Mouse (Mus musculus) E14TG2a.4 (cell line): ENCODE measurements around the gene Nt5c2.

Experiments
- H3K27me3 ChIP-seq: 2 replicates; pipeline ENCODE4 v1.6.1; 2014; ENCODE audit warnings: low read length, control low read depth; ENCODE audit not compliant: insufficient read depth
- H3K36me3 ChIP-seq: 2 replicates; pipeline ENCODE4 v1.6.1; 2014; ENCODE audit warnings: low read length, control low read depth; ENCODE audit not compliant: insufficient read depth
- H3K4me1 ChIP-seq: replicated peaks from 2 replicates; pipeline ENCODE4 v1.6.1; 2014; ENCODE audit warnings: low read depth, low read length, control low read depth
- H3K4me3 ChIP-seq: replicated peaks from 2 replicates; pipeline ENCODE4 v1.5.1; 2014; ENCODE audit warnings: mild to moderate bottlenecking, low read length
- H3K9me3 ChIP-seq: 2 replicates; pipeline ENCODE4 v1.6.1; 2014; ENCODE audit warnings: low read length, control low read depth
- CTCF ChIP-seq: conservative IDR thresholded peaks from 2 replicates; pipeline ENCODE4 v1.5.1; 2014; ENCODE audit warnings: low read length
- NANOG ChIP-seq: IDR thresholded peaks from 2 replicates; pipeline ENCODE4 v1.6.1; 2014; ENCODE audit warnings: borderline replicate concordance, low read length, mixed read lengths
- POU5F1 ChIP-seq: IDR thresholded peaks from 2 replicates; pipeline ENCODE4 v1.6.1; 2014; ENCODE audit warnings: low read length, borderline replicate concordance

The Nt5c2 gene

GRCm38 (mm10) chr19:46988231-46989087 lies 26.5 kb downstream of the Nt5c2 start:
- no peaks in the 10 kb centered on the region for H3K9me3 ChIP-seq
- no peaks in the 10 kb centered on the region for H3K36me3 ChIP-seq
- H3K4me3 ChIP-seq = peak overlapping the region; percentile 53
- TF ChIP-seq NANOG (peak; percentile 30; the same call in 1 of the 2 replicates), CTCF (no peak)
- H3K4me1 ChIP-seq = peaks cover 85% of the 10 kb centered on the region
- H3K27me3 ChIP-seq = peaks cover 17% of the 10 kb centered on the region

- TF ChIP-seq POU5F1 (no peak), NANOG (no peak), CTCF (no peak)
- Histone ChIP-seq H3K9me3 (no peaks in the 10 kb centered on the region), H3K27me3 (peaks cover 17% of the 10 kb centered on the region), H3K36me3 (no peaks in the 10 kb centered on the region), H3K4me1 (peaks cover 85% of the 10 kb centered on the region), H3K4me3 (peak overlapping the region; percentile 18; the same call in 1 of the 2 replicates)
Measured at GRCm38 (mm10) chr19:46987646-46988045, 27.3 kb downstream of the Nt5c2 start.

GRCm38 (mm10) chr19:46984726-46985622 lies 30.0 kb downstream of the Nt5c2 start:
- H3K36me3 ChIP-seq = no peaks in the 10 kb centered on the region
- TF ChIP-seq NANOG (no peak), POU5F1 (no peak), CTCF (no peak)
- H3K4me3 ChIP-seq = 0 out of 2 replicates have a peak overlapping the region, but pooled peaks have one; percentile 13
- peaks cover 14% of the 10 kb centered on the region for H3K27me3 ChIP-seq
- peaks cover 83% of the 10 kb centered on the region for H3K4me1 ChIP-seq
- no peaks in the 10 kb centered on the region for H3K9me3 ChIP-seq

- TF ChIP-seq CTCF (no peak), POU5F1 (no peak), NANOG (no peak)
- H3K36me3 ChIP-seq = no peaks in the 10 kb centered on the region
- H3K27me3 ChIP-seq = peaks cover 10% of the 10 kb centered on the region
- peak overlapping the region; percentile 43 for H3K4me3 ChIP-seq
- peaks cover 77% of the 10 kb centered on the region for H3K4me1 ChIP-seq
- H3K9me3 ChIP-seq = no peaks in the 10 kb centered on the region
Measured at GRCm38 (mm10) chr19:46983966-46984380, 31.0 kb downstream of the Nt5c2 start.

- H3K4me3 ChIP-seq = peak overlapping the region; percentile 43
- H3K9me3 ChIP-seq = no peaks in the 10 kb centered on the region
- peaks cover 72% of the 10 kb centered on the region for H3K4me1 ChIP-seq
- H3K36me3 ChIP-seq = no peaks in the 10 kb centered on the region
- H3K27me3 ChIP-seq = peaks cover 10% of the 10 kb centered on the region
- TF ChIP-seq CTCF (no peak), POU5F1 (no peak), NANOG (no peak)
Measured at GRCm38 (mm10) chr19:46983352-46983965, 31.5 kb downstream of the Nt5c2 start.

- H3K9me3 ChIP-seq = no peaks in the 10 kb centered on the region
- H3K27me3 ChIP-seq = peaks cover 10% of the 10 kb centered on the region
- H3K36me3 ChIP-seq = no peaks in the 10 kb centered on the region
- peaks cover 59% of the 10 kb centered on the region for H3K4me1 ChIP-seq
- no peak for TF ChIP-seq POU5F1
- no peak overlapping the region for H3K4me3 ChIP-seq
Measured at GRCm38 (mm10) chr19:46981462-46981861, 33.5 kb downstream of the Nt5c2 start.

GRCm38 (mm10) chr19:46979781-46980105 lies 35.2 kb downstream of the Nt5c2 start:
- peaks cover 55% of the 10 kb centered on the region for H3K4me1 ChIP-seq
- H3K36me3 ChIP-seq = no peaks in the 10 kb centered on the region
- no peak for TF ChIP-seq CTCF
- TF ChIP-seq POU5F1 = no peak
- no peak for TF ChIP-seq NANOG
- no peaks in the 10 kb centered on the region for H3K9me3 ChIP-seq
- no peak overlapping the region for H3K4me3 ChIP-seq
- no peaks in the 10 kb centered on the region for H3K27me3 ChIP-seq
